Mouse (Mus musculus) ES-E14 (cell line): ENCODE measurements around the gene Mrps7.

Experiments used
- CHD2 ChIP-seq: IDR thresholded peaks from 2 replicates; pipeline ENCODE4 v1.6.1; 2014; ENCODE audit warnings: mild to moderate bottlenecking, low read depth, low read length, inconsistent platforms
- MAFK ChIP-seq: IDR thresholded peaks from 2 replicates; pipeline ENCODE4 v1.6.1; 2014; ENCODE audit warnings: mild to moderate bottlenecking, low read depth, low read length, inconsistent platforms; ENCODE audit not compliant: insufficient read depth

DNA sequence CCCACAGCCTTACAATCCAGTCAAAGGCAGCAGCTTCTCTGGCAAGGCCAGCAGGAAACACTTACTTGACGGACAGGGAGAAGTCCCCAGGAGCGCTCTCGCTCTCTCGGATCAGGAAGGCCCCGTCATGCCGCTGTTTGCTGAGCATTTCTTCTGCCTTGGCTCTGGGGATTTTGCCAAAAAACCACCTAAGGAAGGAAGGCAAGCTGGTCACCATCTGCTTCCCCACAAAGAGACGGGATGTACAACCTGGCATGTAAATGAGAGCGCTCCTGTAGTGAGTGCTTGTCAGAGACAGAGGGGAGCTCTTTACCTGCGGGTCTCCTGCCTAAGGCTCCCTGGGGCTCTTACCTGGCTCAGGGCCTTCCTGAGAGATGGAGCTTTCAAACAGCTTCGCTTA is 46.0 kb downstream of the Mrps7 start:
- TF ChIP-seq CHD2 (no peak), MAFK (no peak)
